Mouse (Mus musculus): ENCODE results near the gene D630003M21Rik. TPM values are rescaled to one million over a fixed set of nuclear protein-coding genes. Genes with fewer than 3 reads are reported as not detected.

The D630003M21Rik gene
- polyA plus RNA-seq, 1 experiment, result 3.1 TPM

GRCm38 (mm10) chr2:158241126-158241738 is 12.2 kb upstream of the D630003M21Rik start:
- TF ChIP-seq CTCF (IDR thresholded peaks at IDR 0.05; ENCODE audit: borderline replicate concordance, control insufficient read depth, extremely low read depth, insufficient read depth, low read length, poor library complexity) (no peak), POLR2A (IDR thresholded peaks at IDR 0.05; ENCODE audit: control insufficient read depth, extremely low read depth, insufficient read depth, low read length, poor library complexity) (no peak)
- H3K4me3 ChIP-seq (ENCODE audit: control insufficient read depth, insufficient read depth, low read length), result no peak overlapping the region
- DNase-seq, result no peak
- no peaks in the 10 kb centered on the region for H3K36me3 ChIP-seq (ENCODE audit: control insufficient read depth, insufficient read depth, low read length)
- 0 out of 2 replicates have a peak, but pooled peaks cover 3% of the 10 kb centered on the region for H3K4me1 ChIP-seq (replicated peaks; ENCODE audit: control insufficient read depth, insufficient read depth, low read length)
- no peaks in the 10 kb centered on the region for H3K27me3 ChIP-seq (ENCODE audit: control insufficient read depth, insufficient read depth, low read length)
- no peak overlapping the region for H3K27ac ChIP-seq (ENCODE audit: control insufficient read depth, insufficient read depth, low read length)
- WGBS, result 84% methylated on average over 5 of the region's 5 CpGs

GRCm38 (mm10) chr2:158238101-158238500 is 9.1 kb upstream of the D630003M21Rik start:
- Histone ChIP-seq H3K4me3 (ENCODE audit: control insufficient read depth, insufficient read depth, low read length) (no peak overlapping the region), H3K27me3 (ENCODE audit: control insufficient read depth, insufficient read depth, low read length) (no peaks in the 10 kb centered on the region), H3K4me1 (replicated peaks; ENCODE audit: control insufficient read depth, insufficient read depth, low read length) (0 out of 2 replicates have a peak, but pooled peaks cover 3% of the 10 kb centered on the region), H3K36me3 (ENCODE audit: control insufficient read depth, insufficient read depth, low read length) (no peaks in the 10 kb centered on the region), H3K27ac (ENCODE audit: control insufficient read depth, insufficient read depth, low read length) (no peak overlapping the region)
- WGBS, result 91% methylated on average over 5 of the region's 5 CpGs
- TF ChIP-seq POLR2A (IDR thresholded peaks at IDR 0.05; ENCODE audit: control insufficient read depth, extremely low read depth, insufficient read depth, low read length, poor library complexity) (no peak), CTCF (IDR thresholded peaks at IDR 0.05; ENCODE audit: borderline replicate concordance, control insufficient read depth, extremely low read depth, insufficient read depth, low read length, poor library complexity) (no peak)
- no peak for DNase-seq

- TF ChIP-seq POLR2A (IDR thresholded peaks at IDR 0.05; ENCODE audit: control insufficient read depth, extremely low read depth, insufficient read depth, low read length, poor library complexity), result no peak
- TF ChIP-seq CTCF (IDR thresholded peaks at IDR 0.05; ENCODE audit: borderline replicate concordance, control insufficient read depth, extremely low read depth, insufficient read depth, low read length, poor library complexity), result no peak
- Histone ChIP-seq H3K36me3 (ENCODE audit: control insufficient read depth, insufficient read depth, low read length) (no peaks in the 10 kb centered on the region), H3K27ac (ENCODE audit: control insufficient read depth, insufficient read depth, low read length) (no peak overlapping the region), H3K27me3 (ENCODE audit: control insufficient read depth, insufficient read depth, low read length) (no peaks in the 10 kb centered on the region), H3K4me1 (replicated peaks; ENCODE audit: control insufficient read depth, insufficient read depth, low read length) (no peaks in the 10 kb centered on the region), H3K4me3 (ENCODE audit: control insufficient read depth, insufficient read depth, low read length) (no peak overlapping the region)
- no peak for DNase-seq
Measured at GRCm38 (mm10) chr2:158236698-158237097, 7.7 kb upstream of the D630003M21Rik start.

DNA sequence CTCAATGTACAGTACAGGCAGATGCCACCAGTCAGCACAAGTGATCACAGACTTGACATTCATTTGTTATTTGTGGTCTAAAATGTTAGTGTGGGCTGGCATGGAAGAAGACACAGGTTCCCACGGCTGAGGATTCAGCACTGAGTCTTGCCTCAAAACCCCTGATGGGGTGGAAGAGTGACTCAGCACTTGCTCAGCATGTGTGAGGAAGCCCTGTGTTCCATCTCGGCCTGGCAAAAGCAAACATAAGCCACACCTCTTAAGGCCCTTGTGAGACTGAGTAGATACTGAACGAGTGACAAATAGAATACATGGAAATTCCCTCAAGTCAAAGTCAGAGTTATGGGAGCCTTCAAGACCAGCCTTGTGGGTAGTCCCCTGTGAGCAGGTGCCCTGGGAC is 4.1 kb upstream of the D630003M21Rik start:
- H3K27ac ChIP-seq (ENCODE audit: control insufficient read depth, insufficient read depth, low read length), result no peak overlapping the region
- no peaks in the 10 kb centered on the region for H3K36me3 ChIP-seq (ENCODE audit: control insufficient read depth, insufficient read depth, low read length)
- H3K4me3 ChIP-seq (ENCODE audit: control insufficient read depth, insufficient read depth, low read length), result no peak overlapping the region
- TF ChIP-seq CTCF (IDR thresholded peaks at IDR 0.05; ENCODE audit: borderline replicate concordance, control insufficient read depth, extremely low read depth, insufficient read depth, low read length, poor library complexity), result no peak
- TF ChIP-seq POLR2A (IDR thresholded peaks at IDR 0.05; ENCODE audit: control insufficient read depth, extremely low read depth, insufficient read depth, low read length, poor library complexity), result no peak
- 13% methylated on average over 3 of the region's 3 CpGs for WGBS
- DNase-seq, result no peak
- no peaks in the 10 kb centered on the region for H3K4me1 ChIP-seq (replicated peaks; ENCODE audit: control insufficient read depth, insufficient read depth, low read length)
- no peaks in the 10 kb centered on the region for H3K27me3 ChIP-seq (ENCODE audit: control insufficient read depth, insufficient read depth, low read length)

DNA sequence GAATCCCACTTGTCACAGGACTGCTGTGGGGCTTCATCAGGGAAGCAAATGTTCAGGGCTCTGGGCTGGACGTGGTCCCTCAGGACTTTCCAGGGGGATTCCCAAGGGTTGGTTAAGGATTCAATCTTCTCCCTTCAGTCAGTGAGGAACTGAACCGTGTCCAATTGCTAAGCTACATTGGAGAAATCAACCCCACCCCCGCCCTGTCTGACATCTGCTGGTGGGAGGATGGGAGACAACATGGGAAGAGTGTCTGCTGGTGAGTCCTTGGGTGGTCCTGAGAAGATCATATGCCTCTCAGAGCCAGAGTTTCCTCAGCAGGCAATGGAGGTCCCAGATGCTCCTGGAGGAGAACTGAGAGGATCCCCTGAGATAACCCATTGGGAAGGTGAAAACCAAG is 3.4 kb upstream of the D630003M21Rik start:
- 75% methylated on average over 3 of the region's 3 CpGs for WGBS
- H3K36me3 ChIP-seq (ENCODE audit: control insufficient read depth, insufficient read depth, low read length), result no peaks in the 10 kb centered on the region
- no peaks in the 10 kb centered on the region for H3K4me1 ChIP-seq (replicated peaks; ENCODE audit: control insufficient read depth, insufficient read depth, low read length)
- H3K27me3 ChIP-seq (ENCODE audit: control insufficient read depth, insufficient read depth, low read length), result no peaks in the 10 kb centered on the region; the same call in 1 of the 2 replicates
- DNase-seq, result no peak
- no peak for TF ChIP-seq CTCF (IDR thresholded peaks at IDR 0.05; ENCODE audit: borderline replicate concordance, control insufficient read depth, extremely low read depth, insufficient read depth, low read length, poor library complexity)
- no peak for TF ChIP-seq POLR2A (IDR thresholded peaks at IDR 0.05; ENCODE audit: control insufficient read depth, extremely low read depth, insufficient read depth, low read length, poor library complexity)
- no peak overlapping the region for H3K27ac ChIP-seq (ENCODE audit: control insufficient read depth, insufficient read depth, low read length)
- no peak overlapping the region for H3K4me3 ChIP-seq (ENCODE audit: control insufficient read depth, insufficient read depth, low read length)

GRCm38 (mm10) chr2:158231071-158231470 is 2.0 kb upstream of the D630003M21Rik start:
- Histone ChIP-seq H3K27ac (ENCODE audit: control insufficient read depth, insufficient read depth, low read length) (no peak overlapping the region), H3K4me1 (replicated peaks; ENCODE audit: control insufficient read depth, insufficient read depth, low read length) (no peaks in the 10 kb centered on the region), H3K4me3 (ENCODE audit: control insufficient read depth, insufficient read depth, low read length) (no peak overlapping the region), H3K27me3 (ENCODE audit: control insufficient read depth, insufficient read depth, low read length) (no peaks in the 10 kb centered on the region; the same call in 1 of the 2 replicates), H3K36me3 (ENCODE audit: control insufficient read depth, insufficient read depth, low read length) (no peaks in the 10 kb centered on the region)
- DNase-seq, result no peak
- WGBS, result 92% methylated on average over 5 of the region's 5 CpGs
- no peak for TF ChIP-seq POLR2A (IDR thresholded peaks at IDR 0.05; ENCODE audit: control insufficient read depth, extremely low read depth, insufficient read depth, low read length, poor library complexity)

GRCm38 (mm10) chr2:158230617-158231016 is 1.6 kb upstream of the D630003M21Rik start:
- TF ChIP-seq POLR2A (IDR thresholded peaks at IDR 0.05; ENCODE audit: control insufficient read depth, extremely low read depth, insufficient read depth, low read length, poor library complexity), result no peak
- Histone ChIP-seq H3K27me3 (ENCODE audit: control insufficient read depth, insufficient read depth, low read length) (no peaks in the 10 kb centered on the region; the same call in 1 of the 2 replicates), H3K4me1 (replicated peaks; ENCODE audit: control insufficient read depth, insufficient read depth, low read length) (no peaks in the 10 kb centered on the region), H3K36me3 (ENCODE audit: control insufficient read depth, insufficient read depth, low read length) (no peaks in the 10 kb centered on the region), H3K27ac (ENCODE audit: control insufficient read depth, insufficient read depth, low read length) (no peak overlapping the region), H3K4me3 (ENCODE audit: control insufficient read depth, insufficient read depth, low read length) (no peak overlapping the region)
- no peak for DNase-seq
- 93% methylated on average over 6 of the region's 6 CpGs for WGBS

Measured in thymus, adult 2 months (tissue).